Mouse (Mus musculus) heart, embryonic 14.5 days (tissue): ENCODE measurements around the gene Gm4969. TPM values are rescaled to one million over a fixed set of nuclear protein-coding genes. Genes with fewer than 3 reads are reported as not detected.
"Not testable (repeated sequence)": the region's sequence is repeated elsewhere in the genome, so short reads cannot be mapped to it uniquely, and the experiment has no call there.

Experiments used
- ATAC-seq: fragments of 200-750 bp; cut with Nextera tagmentation; 2 replicates; pipeline ENCODE4 v1.8.0; 2017; ENCODE audit warnings: low read depth, moderate TSS enrichment; ENCODE audit not compliant: insufficient number of reproducible peaks, insufficient read depth, low FRiP score
- H3K27ac ChIP-seq, 2 experiments: fragments of 200-500 bp in 1 of 2; fragments of 300-500 bp in 1 of 2; sonication (generic) in 1 of 2; replicated peaks in 1 of 2; 2 replicates each; pipeline ENCODE4 v1.5.1; 2012 to 2014; ENCODE audit warnings: low read depth in 2 of 2, low read length in 2 of 2, control low read depth in 1 of 2, mild to moderate bottlenecking in 1 of 2, mixed read lengths in 1 of 2; ENCODE audit not compliant: control insufficient read depth in 1 of 2, insufficient read depth in 1 of 2
- H3K27me3 ChIP-seq: fragments of 300-500 bp; sonication (generic); 2 replicates; pipeline ENCODE4 v1.6.1; 2014; ENCODE audit warnings: mild to moderate bottlenecking, low read length, control low read depth; ENCODE audit not compliant: control insufficient read depth, insufficient read depth
- H3K36me3 ChIP-seq: fragments of 300-500 bp; sonication (generic); 2 replicates; pipeline ENCODE4 v1.6.1; 2014; ENCODE audit warnings: mild to moderate bottlenecking, control low read depth, low read length, mixed read lengths; ENCODE audit not compliant: control insufficient read depth, insufficient read depth
- H3K4me1 ChIP-seq, 2 experiments: fragments of 200-500 bp in 1 of 2; fragments of 300-500 bp in 1 of 2; sonication (generic) in 1 of 2; 2 replicates each; pipeline ENCODE4 v1.6.1; 2012 to 2014; ENCODE audit warnings: low read length in 2 of 2, control low read depth in 1 of 2, mixed read lengths in 1 of 2; ENCODE audit not compliant: control insufficient read depth in 2 of 2, insufficient read depth in 2 of 2
- H3K4me2 ChIP-seq: fragments of 300-500 bp; sonication (generic); 2 replicates; pipeline ENCODE4 v1.6.1; 2014; ENCODE audit warnings: mild to moderate bottlenecking, low read length
- H3K4me3 ChIP-seq, 2 experiments: fragments of 200-500 bp in 1 of 2; fragments of 300-500 bp in 1 of 2; sonication (generic) in 1 of 2; 2 replicates each; pipeline ENCODE4 v1.5.1; 2012 to 2014; ENCODE audit warnings: low read length in 2 of 2, mild to moderate bottlenecking in 2 of 2, control low read depth in 1 of 2, low read depth in 1 of 2, moderate library complexity in 1 of 2; ENCODE audit not compliant: control insufficient read depth in 1 of 2, insufficient read depth in 1 of 2
- H3K9ac ChIP-seq: fragments of 300-500 bp; sonication (generic); 2 replicates; pipeline ENCODE4 v1.6.1; 2014; ENCODE audit warnings: mild to moderate bottlenecking, low read length
- H3K9me3 ChIP-seq: fragments of 300-500 bp; sonication (generic); 2 replicates; pipeline ENCODE4 v1.6.1; 2016; ENCODE audit warnings: low read length, control low read depth; ENCODE audit not compliant: control insufficient read depth
- WGBS: fragments of 180-500 bp; shearing (Covaris S2); extraction: QIAGEN DNeasy Blood & Tissue Kit; methylation state at CpG from one replicate; pipeline ENCODE4 v1.1.7; 2014; 5-methylcytosine and 5-hydroxymethylcytosine counted together
- polyA plus RNA-seq: library from polyadenylated mRNA; unstranded; fragments of >200 nt; fragmentation: Nextera tagmentation; extraction: Ambion mirVana; gene quantifications from 2 replicates; pipeline ENCODE4 v1.2.1, GENCODE M21; 2014

The Gm4969 gene
- polyA plus RNA-seq, 1 experiment from 2014 or later: 1.2 TPM

DNA sequence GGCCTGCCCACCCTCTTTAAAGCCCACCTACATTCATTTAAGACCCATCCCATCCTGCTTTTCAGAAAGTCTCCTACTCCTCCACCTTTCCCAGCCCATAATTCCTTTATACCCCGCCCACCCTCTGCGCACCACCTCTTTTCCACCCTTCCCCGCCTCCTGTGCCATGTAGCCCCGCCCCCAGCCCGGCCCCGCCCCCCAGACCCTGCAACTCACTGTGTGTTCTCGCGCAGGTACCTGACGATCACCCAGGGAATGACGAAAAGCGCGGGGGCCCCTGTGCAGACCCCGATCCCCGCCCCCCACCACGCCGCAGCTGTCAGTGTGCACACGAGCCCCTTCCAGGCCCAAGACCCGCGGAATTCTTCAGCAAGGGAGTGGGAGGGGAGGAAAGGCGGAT lies 41.9 kb upstream of the Gm4969 start:
- Histone ChIP-seq H3K27ac (no peak overlapping the region), H3K9me3 (no peaks in the 10 kb centered on the region), H3K9ac (peak overlapping the region; percentile 67), H3K4me1 (peaks cover 24 to 34% of the 10 kb centered on the region in 2 experiments), H3K27me3 (peaks cover 10% of the 10 kb centered on the region; the same call in 1 of the 2 replicates), H3K4me2 (peak overlapping the region; percentile 68), H3K4me3 (peak overlapping the region; percentile 29 to 41), H3K36me3 (peaks cover 18% of the 10 kb centered on the region)
- ATAC-seq: 0 out of 2 replicates have a peak, but pooled peaks have one; percentile 6
- 4% methylated on average over 20 of the region's 20 CpGs for WGBS

DNA sequence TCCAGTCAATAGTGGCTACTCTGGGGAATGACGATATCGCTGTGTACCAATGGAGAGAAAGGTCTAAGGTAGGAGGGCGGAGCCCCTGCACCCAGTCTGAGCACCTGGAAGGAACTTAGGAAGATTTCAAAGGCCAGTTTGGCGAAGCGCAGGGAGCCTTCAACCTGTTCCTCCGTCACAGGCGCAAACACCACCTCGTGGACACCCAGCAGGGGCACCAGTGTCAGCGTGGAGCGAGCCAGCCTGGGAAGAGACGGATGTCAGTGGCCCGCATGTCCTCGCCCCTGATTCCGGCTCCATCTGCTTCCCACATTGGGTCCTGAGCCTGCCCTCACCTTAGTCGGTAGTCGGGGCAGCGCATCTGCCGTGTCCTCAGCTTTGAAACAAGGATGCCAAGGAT lies 41.2 kb upstream of the Gm4969 start:
- Histone ChIP-seq H3K27ac (no peak overlapping the region), H3K27me3 (peaks cover 10% of the 10 kb centered on the region; the same call in 1 of the 2 replicates), H3K4me1 (peaks cover 17 to 27% of the 10 kb centered on the region in 2 experiments), H3K4me2 (peak overlapping the region; percentile 68), H3K9ac (no peak overlapping the region), H3K36me3 (peaks cover 24% of the 10 kb centered on the region), H3K4me3 (peak overlapping the region in 1 of 2 experiments; percentile 41; a peak in 1 of 4 replicates), H3K9me3 (no peaks in the 10 kb centered on the region)
- no peak for ATAC-seq
- WGBS: 16% methylated on average over 18 of the region's 18 CpGs

DNA sequence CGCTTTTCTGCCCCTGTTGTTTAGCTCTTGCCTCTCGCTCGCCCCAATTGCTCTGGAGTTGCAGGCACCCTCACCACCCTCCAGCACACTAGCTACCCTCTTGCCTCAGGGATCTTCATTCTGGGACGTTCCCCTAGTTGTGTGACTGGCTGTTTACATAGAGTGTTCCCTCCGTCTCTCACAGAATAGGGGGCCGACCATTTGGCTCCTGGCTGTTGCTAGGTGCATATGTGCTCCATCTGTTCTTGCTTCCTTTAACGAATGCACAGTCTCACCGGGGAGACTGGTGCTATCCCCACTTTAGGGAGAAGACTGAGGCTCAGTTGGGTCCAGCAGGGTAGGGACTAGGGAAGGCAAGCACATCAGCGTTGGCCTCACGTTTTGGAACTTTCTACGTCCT lies 40.4 kb upstream of the Gm4969 start:
- no peak for ATAC-seq
- Histone ChIP-seq H3K27ac (no peak overlapping the region), H3K4me2 (no peak overlapping the region), H3K4me3 (no peak overlapping the region), H3K4me1 (peaks cover 10 to 19% of the 10 kb centered on the region in 2 experiments), H3K27me3 (peaks cover 10% of the 10 kb centered on the region; the same call in 1 of the 2 replicates), H3K9ac (no peak overlapping the region), H3K9me3 (no peaks in the 10 kb centered on the region), H3K36me3 (peaks cover 32% of the 10 kb centered on the region)
- 71% methylated on average over 11 of the region's 11 CpGs for WGBS

DNA sequence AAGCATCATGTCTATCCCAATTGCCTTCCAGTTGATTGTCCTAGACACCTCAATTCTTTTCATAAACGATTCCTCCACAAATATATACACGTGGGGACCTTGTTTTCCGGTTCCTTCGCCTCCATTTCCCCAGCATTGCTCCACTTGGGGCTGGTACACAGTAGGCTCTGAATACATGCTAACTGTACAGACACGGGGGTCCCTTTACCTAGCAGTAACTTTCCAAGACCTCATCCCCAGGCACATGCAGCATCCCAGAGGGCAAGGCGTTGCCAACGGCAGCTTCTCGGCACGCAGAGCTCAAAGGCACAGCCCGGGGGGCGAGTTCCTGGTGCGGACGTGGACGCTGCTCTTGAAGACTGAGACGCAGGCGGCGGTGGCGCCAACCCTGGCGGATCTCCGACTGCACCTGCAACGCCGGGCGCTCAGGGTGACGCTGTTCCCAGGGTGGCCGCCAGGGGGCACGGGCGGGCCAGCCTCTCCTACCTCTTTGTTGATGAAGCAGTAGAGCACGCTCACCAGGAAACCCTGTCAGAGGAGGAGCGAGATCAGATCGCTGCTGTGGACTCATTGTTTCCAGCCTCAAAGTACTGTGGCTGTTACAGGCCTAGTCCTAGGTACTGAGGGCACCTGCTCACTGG lies 39.1 kb upstream of the Gm4969 start:
- peaks cover 10% of the 10 kb centered on the region; the same call in 1 of the 2 replicates for H3K27me3 ChIP-seq
- H3K4me3 ChIP-seq: no peak overlapping the region
- H3K9me3 ChIP-seq: no peaks in the 10 kb centered on the region
- peak overlapping the region; percentile 57 for H3K4me2 ChIP-seq
- peak; percentile 65 for ATAC-seq
- H3K27ac ChIP-seq: peak overlapping the region; percentile 43 to 61; a peak in 2 of 4 replicates
- WGBS: 3% methylated on average over 30 of the region's 30 CpGs
- H3K36me3 ChIP-seq: peaks cover 40% of the 10 kb centered on the region
- H3K9ac ChIP-seq: peak overlapping the region; percentile 61
- H3K4me1 ChIP-seq: peaks cover 10 to 19% of the 10 kb centered on the region in 2 experiments

DNA sequence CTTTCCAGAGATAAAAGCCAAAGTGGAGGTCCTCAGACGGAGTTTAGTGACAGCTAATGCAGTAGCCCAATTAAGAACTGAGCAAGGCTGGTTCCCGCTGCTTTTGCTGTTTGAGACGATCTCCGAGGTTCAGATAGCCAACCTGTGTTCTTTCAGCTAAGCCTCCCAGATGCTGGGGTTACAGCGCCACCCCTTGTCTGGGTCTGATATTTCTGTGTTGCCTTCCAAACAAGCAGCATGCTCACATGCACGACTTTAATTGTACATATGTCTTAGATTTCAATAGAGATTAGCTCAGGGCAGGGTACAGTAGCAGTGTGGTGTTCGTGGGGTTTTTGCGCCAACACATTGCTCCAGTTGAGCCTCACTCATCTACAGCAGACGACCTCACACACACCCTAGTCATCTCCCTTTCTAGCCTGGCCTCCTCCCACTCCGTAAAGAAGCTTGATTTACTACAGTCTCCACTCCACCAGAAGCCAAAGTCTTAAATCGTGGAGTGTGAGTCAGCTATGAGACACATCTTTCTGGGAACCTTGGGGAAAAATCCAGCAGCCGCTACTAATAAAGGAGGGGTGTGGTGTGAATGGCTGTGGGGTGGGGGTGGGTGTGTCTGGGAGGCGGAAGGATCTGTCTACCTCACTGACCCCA lies 37.8 kb upstream of the Gm4969 start:
- H3K4me3 ChIP-seq: no peak overlapping the region
- H3K4me2 ChIP-seq: no peak overlapping the region
- peaks cover 46% of the 10 kb centered on the region for H3K36me3 ChIP-seq
- 58% methylated on average over 13 of the region's 13 CpGs for WGBS
- H3K27ac ChIP-seq: no peak overlapping the region
- H3K9me3 ChIP-seq: no peaks in the 10 kb centered on the region
- no peak for ATAC-seq
- no peak overlapping the region for H3K9ac ChIP-seq
- H3K4me1 ChIP-seq: peaks cover 10 to 20% of the 10 kb centered on the region in 2 experiments
- H3K27me3 ChIP-seq: peaks cover 10% of the 10 kb centered on the region; the same call in 1 of the 2 replicates

DNA sequence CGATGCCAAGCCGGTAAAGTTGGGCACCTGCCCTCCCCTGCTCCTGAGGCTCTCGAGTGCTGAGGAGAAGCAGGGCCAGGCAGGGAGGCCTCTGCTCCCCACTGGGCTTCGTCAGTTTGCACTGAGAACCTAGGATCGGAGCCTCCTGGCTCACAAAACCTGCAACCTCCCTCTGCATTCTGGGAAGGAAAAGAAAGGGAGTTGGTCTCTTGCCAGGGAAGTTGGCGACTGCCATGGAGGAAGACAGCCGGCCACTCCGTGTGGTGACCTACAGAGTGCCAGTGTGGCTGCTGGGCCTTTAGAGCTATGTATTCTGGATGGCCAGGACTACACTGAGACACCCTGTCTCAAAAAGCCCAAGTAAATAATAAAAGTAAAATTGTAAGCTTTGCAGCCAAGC lies 36.6 kb upstream of the Gm4969 start:
- H3K4me3 ChIP-seq: no peak overlapping the region
- peaks cover 46% of the 10 kb centered on the region for H3K36me3 ChIP-seq
- peaks cover 10 to 21% of the 10 kb centered on the region in 2 experiments for H3K4me1 ChIP-seq
- H3K9ac ChIP-seq: no peak overlapping the region; the same call in 1 of the 2 replicates
- H3K9me3 ChIP-seq: no peaks in the 10 kb centered on the region
- 68% methylated on average over 8 of the region's 8 CpGs for WGBS
- ATAC-seq: no peak
- no peak overlapping the region for H3K4me2 ChIP-seq
- H3K27me3 ChIP-seq: peaks cover 8% of the 10 kb centered on the region; the same call in 1 of the 2 replicates
- no peak overlapping the region for H3K27ac ChIP-seq

DNA sequence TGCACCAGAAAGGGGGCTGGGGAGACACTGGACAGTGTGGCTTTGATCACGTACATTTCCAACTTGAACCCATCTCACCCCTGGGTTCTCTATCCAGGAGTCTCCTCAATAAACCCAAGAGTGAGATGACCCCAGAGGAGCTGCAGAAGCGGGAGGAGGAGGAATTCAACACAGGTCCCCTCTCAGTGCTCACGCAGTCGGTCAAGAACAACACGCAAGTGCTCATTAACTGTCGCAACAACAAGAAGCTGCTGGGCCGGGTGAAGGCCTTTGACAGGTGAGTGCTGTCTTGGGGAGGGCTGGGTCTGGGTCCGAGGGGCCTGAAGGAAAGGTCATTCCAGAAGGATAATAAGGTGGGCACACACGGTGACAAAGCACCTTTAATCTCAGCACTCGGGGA lies 33.0 kb upstream of the Gm4969 start:
- not testable (repeated sequence) for H3K4me3 ChIP-seq, H3K9ac ChIP-seq, ATAC-seq, H3K9me3 ChIP-seq, H3K27ac ChIP-seq, H3K4me2 ChIP-seq, H3K27me3 ChIP-seq
- Histone ChIP-seq H3K4me1 (peaks cover 5 to 20% of the 10 kb centered on the region in 2 experiments; a peak in 3 of 4 replicates), H3K36me3 (peaks cover 48% of the 10 kb centered on the region)
- 85% methylated on average over 10 of the region's 10 CpGs for WGBS
